Mouse (Mus musculus) frontal cortex, postnatal 14 days (tissue): Measurements from ENCODE around the gene Pitx1.

Source experiments
- DNase-seq, 2 experiments: peaks; one replicate each; pipeline ENCODE4 v3.0.0; 2022; ENCODE audit warnings: low spot score in 2 of 2

Gene Pitx1

GRCm38 (mm10) chr13:55830833-55831721 is 4.9 kb downstream of the Pitx1 start:
- no peak for DNase-seq

- DNase-seq, result no peak
These were observed 5.7 kb downstream of the Pitx1 start for GRCm38 (mm10) chr13:55830081-55830832.

- no peak for DNase-seq
These were observed 6.9 kb downstream of the Pitx1 start for GRCm38 (mm10) chr13:55829018-55829655.

GRCm38 (mm10) chr13:55828141-55829017 is 7.6 kb downstream of the Pitx1 start:
- no peak for DNase-seq

GRCm38 (mm10) chr13:55827679-55828140 is 8.3 kb downstream of the Pitx1 start:
- no peak for DNase-seq

- no peak for DNase-seq
These were observed 9.0 kb downstream of the Pitx1 start for GRCm38 (mm10) chr13:55826796-55827678.

GRCm38 (mm10) chr13:55826008-55826671 is 9.9 kb downstream of the Pitx1 start:
- DNase-seq, result no peak

GRCm38 (mm10) chr13:55825245-55825681 is 10.7 kb downstream of the Pitx1 start:
- no peak for DNase-seq

- DNase-seq, result no peak
These were observed 11.6 kb downstream of the Pitx1 start for GRCm38 (mm10) chr13:55824151-55824945.

- DNase-seq, result no peak
These were observed 13.5 kb downstream of the Pitx1 start for GRCm38 (mm10) chr13:55822499-55822898.

GRCm38 (mm10) chr13:55814834-55815233 is 21.2 kb downstream of the Pitx1 start:
- DNase-seq, result no peak

- DNase-seq, result no peak
These were observed 22.4 kb downstream of the Pitx1 start for GRCm38 (mm10) chr13:55813490-55814016.

- DNase-seq, result no peak
These were observed 25.0 kb downstream of the Pitx1 start for GRCm38 (mm10) chr13:55810947-55811346.

- no peak for DNase-seq
These were observed 26.3 kb downstream of the Pitx1 start for GRCm38 (mm10) chr13:55809707-55810106.

- no peak for DNase-seq
These were observed 26.9 kb downstream of the Pitx1 start for GRCm38 (mm10) chr13:55809041-55809623.

GRCm38 (mm10) chr13:55803973-55804372 is 32.0 kb downstream of the Pitx1 start:
- no peak for DNase-seq

GRCm38 (mm10) chr13:55801246-55801645 is 34.7 kb downstream of the Pitx1 start:
- DNase-seq, result no peak

GRCm38 (mm10) chr13:55786120-55786519 is 49.9 kb downstream of the Pitx1 start:
- DNase-seq, result no peak
